Mouse (Mus musculus): ENCODE results near the gene Ifna14.
"Not testable (repeated sequence)": the region's sequence is repeated elsewhere in the genome, so short reads cannot be mapped to it uniquely, and the experiment has no call there.

GRCm38 (mm10) chr4:88558145-88558544, 13.5 kb downstream of the Ifna14 start, which contains the start of gene Ifna15:
- not testable (repeated sequence) for TF ChIP-seq EP300 (IDR thresholded peaks at IDR 0.05; ENCODE audit: insufficient read depth, low read depth, low read length); CTCF (IDR thresholded peaks at IDR 0.05)
